Mouse (Mus musculus) megakaryocyte, embryonic 14.5 days (primary cell): ENCODE data around the gene Fam107b.

Experiments used
- FLI1 ChIP-seq: IDR thresholded peaks from 2 replicates; pipeline ENCODE4 v1.6.1; 2012; ENCODE audit warnings: low read length, inconsistent platforms, mixed read lengths
- GATA1 ChIP-seq: IDR thresholded peaks from 3 replicates; pipeline ENCODE4 v1.6.1; 2012; ENCODE audit warnings: mixed read lengths, low read length, inconsistent platforms, borderline replicate concordance

GRCm38 (mm10) chr2:3683751-3684229 lies 113.5 kb downstream of the Fam107b start:
- TF ChIP-seq FLI1: no peak
- TF ChIP-seq GATA1: no peak
